In the genomic region with DNA sequence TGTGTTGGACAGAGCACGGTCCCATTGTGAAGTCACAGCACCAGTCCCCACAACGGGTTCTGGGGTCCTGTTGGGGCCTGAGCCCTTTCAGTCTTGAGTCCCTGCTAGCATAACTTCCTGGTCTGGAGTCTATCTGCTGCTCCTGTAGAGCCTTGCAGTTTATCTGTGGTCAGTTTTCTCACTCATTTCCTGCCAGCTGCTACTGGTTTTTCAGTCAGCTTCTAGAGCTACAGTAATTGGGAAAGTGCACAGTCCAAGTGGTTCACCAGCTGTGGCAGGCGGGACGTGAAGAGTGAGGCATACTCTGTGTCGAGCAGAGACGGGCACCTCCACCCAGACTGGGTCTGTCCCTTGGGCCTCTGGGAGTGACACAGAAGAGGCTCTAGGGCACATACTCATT, we compare ENCODE assay signal across 7 mouse cellular contexts.
DNase-seq lines count a peak whose midpoint lies in the region; ATAC-seq and TF ChIP-seq lines count a peak whose summit lies in the region.

No protein-coding gene starts in this region.

- TF ChIP-seq POLR2A in limb, embryonic 14.5 days (IDR thresholded peaks at IDR 0.05; ENCODE audit: borderline replicate concordance, extremely low read depth, insufficient read depth, insufficient read length): no peak
- TF ChIP-seq POLR2A in cerebellum, adult 2 months (IDR thresholded peaks at IDR 0.05; ENCODE audit: borderline replicate concordance, insufficient read depth, low read length): no peak

- ATAC-seq in limb, embryonic 14.5 days (ENCODE audit: low FRiP score, low read depth): no peak

- H3K79me2 ChIP-seq in C2C12 (ENCODE audit: control insufficient read depth, insufficient read depth): no peaks in the 10 kb centered on the region

- H3K9ac ChIP-seq in limb, embryonic 14.5 days (ENCODE audit: low read depth, low read length, severe bottlenecking): no peak overlapping the region

- H3K79me3 ChIP-seq in C2C12 (ENCODE audit: low read depth): no peaks in the 10 kb centered on the region

- peaks cover 13% of the 10 kb centered on the region for H3K4me1 ChIP-seq in limb, embryonic 14.5 days (ENCODE audit: control insufficient read depth, insufficient read depth, low read length)
- H3K4me1 ChIP-seq in cerebellum, adult 2 months (ENCODE audit: control insufficient read depth, insufficient read depth, low read length): peaks cover 4% of the 10 kb centered on the region; the same call in 1 of the 2 replicates

- no peak overlapping the region for H3ac ChIP-seq in C2C12 (ENCODE audit: control insufficient read depth, insufficient read length, low read depth)

- DNase-seq in 3T3-L1 (ENCODE audit: low read depth, low spot score): peak; percentile 61
- peak; percentile 64 to 69 for DNase-seq in heart, adult 9 months (ENCODE audit: low spot score in 2 of 2)
- peak; percentile 11 for DNase-seq in limb, embryonic 14.5 days (ENCODE audit: low spot score)
- DNase-seq in thymus, adult 18-20 months: peak; percentile 31 to 55
- DNase-seq in layer of hippocampus, adult 9-10 months (ENCODE audit: low spot score): no peak
- no peak for DNase-seq in cerebellum, adult 2 months

- H3K27me3 ChIP-seq in C2C12 (ENCODE audit: control insufficient read depth, insufficient read depth, insufficient read length): no peaks in the 10 kb centered on the region
- H3K27me3 ChIP-seq in limb, embryonic 14.5 days (ENCODE audit: control insufficient read depth, insufficient read depth, low read length): no peaks in the 10 kb centered on the region
- H3K27me3 ChIP-seq in cerebellum, adult 2 months (ENCODE audit: control insufficient read depth, insufficient read depth, low read length): no peaks in the 10 kb centered on the region

- no peak overlapping the region for H3K4me2 ChIP-seq in limb, embryonic 14.5 days (replicated peaks; ENCODE audit: low read depth, low read length, severe bottlenecking)

- WGBS in limb, embryonic 14.5 days: 35% methylated on average over 6 of the region's 6 CpGs
- 88% methylated on average over 6 of the region's 6 CpGs for WGBS in cerebellum, adult 2 months

- no peak overlapping the region for H3K27ac ChIP-seq in limb, embryonic 14.5 days (replicated peaks; ENCODE audit: low read depth, low read length)
- H3K27ac ChIP-seq in cerebellum, adult 2 months (ENCODE audit: insufficient read depth, low read length): no peak overlapping the region

- no peak for TF ChIP-seq CTCF in C2C12 (IDR thresholded peaks at IDR 0.05; ENCODE audit: control insufficient read depth, insufficient read depth, insufficient read length)
- TF ChIP-seq CTCF in cerebellum, adult 2 months (IDR thresholded peaks at IDR 0.05; ENCODE audit: borderline replicate concordance, insufficient read depth, low read depth, low read length): no peak

- no peaks in the 10 kb centered on the region for H3K9me3 ChIP-seq in limb, embryonic 14.5 days (ENCODE audit: control insufficient read depth, low read length)

- no peak overlapping the region for H3K4me3 ChIP-seq in C2C12 (ENCODE audit: insufficient read depth, poor library complexity, severe bottlenecking)
- H3K4me3 ChIP-seq in limb, embryonic 14.5 days (replicated peaks; ENCODE audit: low read length): no peak overlapping the region
- H3K4me3 ChIP-seq in cerebellum, adult 2 months (replicated peaks; ENCODE audit: insufficient read depth, low read depth, low read length): no peak overlapping the region

- no peaks in the 10 kb centered on the region for H3K36me3 ChIP-seq in C2C12 (ENCODE audit: control insufficient read depth, insufficient read depth)
- no peaks in the 10 kb centered on the region for H3K36me3 ChIP-seq in limb, embryonic 14.5 days (ENCODE audit: control insufficient read depth, insufficient read depth, low read length)

TF ChIP-seq in C2C12, 6 proteins besides CTCF, POLR2A, EP300 and RAD21:
- no peak for TF ChIP-seq MAX (IDR thresholded peaks at IDR 0.05)
- TF ChIP-seq USF1 (IDR thresholded peaks at IDR 0.05; ENCODE audit: low read depth): no peak
- TF ChIP-seq MYOG (IDR thresholded peaks at IDR 0.05; ENCODE audit: control insufficient read depth, extremely low read depth, insufficient read length): no peak
- TF ChIP-seq CEBPB (IDR thresholded peaks at IDR 0.05; ENCODE audit: low read depth): no peak
- peak; percentile 93 for TF ChIP-seq MYOD1 (IDR thresholded peaks at IDR 0.05; ENCODE audit: control insufficient read depth, insufficient read length, low read depth)
- TF ChIP-seq FOSL1 (IDR thresholded peaks at IDR 0.05; ENCODE audit: insufficient read depth, low read length, poor library complexity, severe bottlenecking): no peak

Comparison
In these comparisons a context has a peak if more than half of its experiments do, and no peak if none do; other contexts are left out.
1. DNase-seq: peak in 3T3-L1 (single experiment), heart, adult 9 months (2 of 2), limb, embryonic 14.5 days (single experiment) and thymus, adult 18-20 months (2 of 2); none in layer of hippocampus, adult 9-10 months (single experiment) and cerebellum, adult 2 months (0 of 2).